Mouse (Mus musculus) hindbrain, embryonic 14.5 days (tissue): ENCODE results near the gene Epb41l1. TPM values are rescaled to one million over a fixed set of nuclear protein-coding genes. Genes with fewer than 3 reads are reported as not detected.

ENCODE experiments used
- ATAC-seq: fragments of 200-750 bp; cut with Nextera tagmentation; 2 replicates; pipeline ENCODE4 v1.8.0; 2017; ENCODE audit warnings: moderate number of reproducible peaks, mild to moderate bottlenecking, moderate TSS enrichment, moderate library complexity; ENCODE audit not compliant: low FRiP score
- DNase-seq: peaks from one replicate; pipeline ENCODE4 v3.0.0-alpha.2; 2015; ENCODE audit warnings: low spot score
- H3K27ac ChIP-seq: fragments of 300-500 bp; sonication (generic); 2 replicates; pipeline ENCODE4 v1.5.1; 2014; ENCODE audit warnings: mild to moderate bottlenecking, moderate library complexity
- H3K27me3 ChIP-seq: fragments of 300-500 bp; sonication (generic); 2 replicates; pipeline ENCODE4 v1.6.1; 2014; ENCODE audit warnings: mild to moderate bottlenecking, low read length, mixed read lengths; ENCODE audit not compliant: control insufficient read depth, insufficient read depth
- H3K36me3 ChIP-seq: fragments of 300-500 bp; sonication (generic); replicated peaks from 2 replicates; pipeline ENCODE4 v1.6.1; 2014; ENCODE audit not compliant: control insufficient read depth, insufficient read depth
- H3K4me1 ChIP-seq: fragments of 300-500 bp; sonication (generic); replicated peaks from 2 replicates; pipeline ENCODE4 v1.6.1; 2014; ENCODE audit warnings: antibody characterized with exemption, low read length, mixed read lengths; ENCODE audit not compliant: control insufficient read depth, insufficient read depth
- H3K4me2 ChIP-seq: fragments of 300-500 bp; sonication (generic); replicated peaks from 2 replicates; pipeline ENCODE4 v1.6.1; 2014; ENCODE audit warnings: mild to moderate bottlenecking, moderate library complexity
- H3K4me3 ChIP-seq: fragments of 300-500 bp; sonication (generic); replicated peaks from 2 replicates; pipeline ENCODE4 v1.5.1; 2014; ENCODE audit warnings: mild to moderate bottlenecking, low read length
- H3K9ac ChIP-seq: fragments of 300-500 bp; sonication (generic); 2 replicates; pipeline ENCODE4 v1.6.1; 2014
- H3K9me3 ChIP-seq: fragments of 300-500 bp; sonication (generic); 2 replicates; pipeline ENCODE4 v1.6.1; 2016; ENCODE audit warnings: low read length; ENCODE audit not compliant: control insufficient read depth
- WGBS: fragments of 180-500 bp; shearing (Covaris S2); extraction: QIAGEN DNeasy Blood & Tissue Kit; methylation state at CpG from one replicate; pipeline ENCODE4 v1.1.7; 2014; 5-methylcytosine and 5-hydroxymethylcytosine counted together
- polyA plus RNA-seq: library from polyadenylated mRNA; unstranded; fragments of >200 nt; fragmentation: Nextera tagmentation; extraction: Ambion mirVana; gene quantifications from 2 replicates; pipeline ENCODE4 v1.2.1, GENCODE M21; 2014

Epb41l1 gene
- polyA plus RNA-seq, 1 experiment from 2014 or later, result 19.5 TPM

DNA sequence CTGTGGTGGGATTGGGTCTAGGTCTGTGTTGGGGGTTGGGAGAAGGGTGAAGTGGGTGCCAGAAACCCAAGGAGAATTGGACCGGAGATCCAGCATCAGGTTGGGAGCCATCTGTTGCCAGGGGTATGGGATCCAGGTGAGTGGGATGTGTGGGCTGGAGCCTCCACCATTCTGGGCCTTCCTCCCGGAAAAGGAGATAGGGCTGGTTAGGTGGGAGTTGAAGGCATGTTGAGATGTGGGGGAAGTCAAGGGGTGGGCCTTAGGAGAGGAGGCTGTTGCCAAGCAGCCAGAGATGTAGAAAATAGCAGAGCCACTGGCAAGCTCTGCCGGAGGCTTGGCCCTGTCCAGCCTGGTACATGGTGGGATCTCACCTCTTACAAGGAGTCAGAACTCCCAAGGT lies 11.4 kb downstream of the Epb41l1 start:
- Histone ChIP-seq H3K4me1 (peaks cover 5% of the 10 kb centered on the region; the same call in 1 of the 2 replicates), H3K27me3 (no peaks in the 10 kb centered on the region), H3K27ac (no peak overlapping the region), H3K9ac (no peak overlapping the region), H3K9me3 (no peaks in the 10 kb centered on the region), H3K4me3 (no peak overlapping the region), H3K36me3 (no peaks in the 10 kb centered on the region), H3K4me2 (no peak overlapping the region)
- DNase-seq (no peak), ATAC-seq (no peak)
- WGBS, result 90% methylated on average over 3 of the region's 3 CpGs

DNA sequence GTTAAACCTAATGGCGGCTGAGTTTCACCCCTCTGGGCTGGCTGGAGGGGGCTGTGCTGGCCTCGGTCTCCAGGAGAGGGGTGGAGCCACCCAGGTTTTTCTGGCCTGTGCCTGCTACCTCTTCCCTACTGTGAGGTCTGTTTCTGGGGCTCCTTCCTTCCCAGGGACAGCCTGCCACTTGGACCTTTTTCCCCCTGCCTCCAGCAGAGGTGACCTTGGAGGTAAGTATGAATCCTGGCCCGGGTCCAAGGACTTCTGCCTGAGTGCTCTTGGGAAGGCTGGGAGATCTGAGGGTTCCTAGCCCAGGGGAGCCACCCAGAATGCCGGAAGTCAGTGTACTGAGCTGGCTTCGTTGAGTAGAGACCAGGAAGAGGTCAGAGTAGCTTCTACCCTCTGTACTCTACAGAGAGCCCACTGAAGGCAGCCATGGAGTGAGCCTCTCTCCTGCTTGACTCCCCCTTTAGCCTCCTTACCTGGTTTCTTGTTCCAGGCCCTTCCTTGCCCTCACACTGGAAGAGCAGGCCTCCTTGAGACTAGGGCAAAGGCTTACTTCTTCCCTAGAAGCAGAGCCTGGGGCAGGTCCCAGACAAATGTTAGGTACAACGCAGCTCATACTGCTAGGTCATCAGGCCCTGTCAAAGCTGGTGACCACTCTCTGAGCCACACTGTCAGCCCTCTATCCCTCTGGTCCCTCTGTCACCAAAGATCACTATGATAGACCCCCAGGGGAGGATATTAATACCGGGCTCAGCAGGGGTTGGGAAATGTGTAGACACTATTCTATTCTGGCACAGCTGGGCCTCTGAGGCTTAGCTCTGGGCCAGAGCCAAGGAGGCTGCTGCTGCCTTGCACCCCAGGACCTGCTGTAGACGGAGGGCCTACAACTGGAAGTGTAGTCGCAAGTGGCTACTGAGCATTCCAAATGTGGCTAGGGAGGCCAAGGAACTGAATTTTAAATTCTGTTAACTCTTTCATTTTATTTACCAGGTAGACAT lies 12.5 kb downstream of the Epb41l1 start:
- DNase-seq, result no peak
- WGBS, result 39% methylated on average over 9 of the region's 9 CpGs
- no peak for ATAC-seq
- Histone ChIP-seq H3K36me3 (peaks cover under 1% of the 10 kb centered on the region; the same call in 1 of the 2 replicates), H3K9me3 (no peaks in the 10 kb centered on the region), H3K27ac (peak overlapping the region; percentile 16; the same call in 1 of the 2 replicates), H3K4me3 (no peak overlapping the region), H3K4me2 (no peak overlapping the region), H3K27me3 (no peaks in the 10 kb centered on the region), H3K4me1 (peaks cover 5% of the 10 kb centered on the region; the same call in 1 of the 2 replicates), H3K9ac (no peak overlapping the region)

DNA sequence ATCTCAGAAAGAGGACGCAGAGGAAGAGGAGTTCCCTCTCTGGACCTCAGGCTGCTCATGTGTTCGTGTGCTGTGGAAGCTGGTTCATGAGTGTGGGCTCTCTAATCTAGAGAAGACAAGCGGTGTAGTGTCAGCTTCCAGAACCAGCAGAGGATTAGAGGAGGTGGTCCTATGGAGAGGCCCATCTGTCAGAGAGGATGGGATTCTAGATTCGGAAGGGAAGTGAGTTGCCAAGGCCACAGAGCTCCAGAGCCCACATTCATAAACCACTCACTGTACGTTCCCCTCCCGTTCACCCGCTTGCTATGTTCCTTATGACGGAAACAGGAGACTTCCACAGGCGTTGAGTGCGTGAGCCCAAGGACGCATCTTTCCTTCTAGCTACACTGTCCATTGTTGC lies 16.9 kb downstream of the Epb41l1 start:
- Histone ChIP-seq H3K4me1 (peaks cover 5% of the 10 kb centered on the region; the same call in 1 of the 2 replicates), H3K9ac (no peak overlapping the region), H3K27me3 (no peaks in the 10 kb centered on the region), H3K4me2 (no peak overlapping the region), H3K36me3 (peaks cover 27% of the 10 kb centered on the region), H3K4me3 (no peak overlapping the region), H3K9me3 (no peaks in the 10 kb centered on the region), H3K27ac (no peak overlapping the region)
- 92% methylated on average over 11 of the region's 11 CpGs for WGBS
- ATAC-seq (no peak), DNase-seq (no peak)

DNA sequence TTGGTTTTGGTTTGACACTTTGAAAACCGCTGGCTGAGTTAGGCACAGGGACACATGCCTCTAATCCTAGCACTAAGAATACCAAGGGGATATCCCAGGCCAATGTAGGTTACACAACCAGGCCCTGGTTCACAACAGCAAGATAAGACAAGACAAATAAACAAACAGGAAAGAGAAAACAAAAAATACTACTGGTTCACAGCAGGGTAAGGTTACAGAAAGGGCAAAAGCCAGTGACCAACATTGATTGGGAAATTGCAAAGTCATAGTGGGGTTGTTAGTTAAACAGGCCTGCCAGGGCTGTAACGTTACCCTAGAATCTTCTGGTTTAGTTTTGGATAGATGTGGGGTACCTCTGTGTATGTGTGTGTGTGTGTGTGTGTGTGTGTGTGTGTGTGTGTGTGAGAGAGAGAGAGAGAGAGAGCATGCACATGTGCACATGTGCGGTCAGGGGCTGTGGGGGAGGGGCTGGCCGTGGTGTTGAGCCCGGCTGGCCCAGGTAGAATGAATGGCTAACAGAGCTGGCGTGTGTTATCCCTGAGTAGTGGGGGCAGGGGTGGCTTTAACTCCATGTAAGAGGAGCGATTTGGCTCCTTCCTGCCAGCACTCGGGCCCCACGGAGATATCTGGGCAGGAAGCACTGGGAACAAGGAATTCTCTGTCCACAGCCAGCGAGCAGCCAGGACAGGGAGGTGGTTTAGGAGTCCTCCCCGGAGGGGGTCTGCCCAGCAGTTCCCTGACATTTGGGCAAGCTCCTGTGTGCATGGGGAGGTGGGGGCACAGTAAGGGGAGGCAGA lies 19.2 kb downstream of the Epb41l1 start:
- Histone ChIP-seq H3K36me3 (peaks cover 37% of the 10 kb centered on the region), H3K4me1 (no peaks in the 10 kb centered on the region), H3K27ac (no peak overlapping the region), H3K4me2 (no peak overlapping the region), H3K4me3 (no peak overlapping the region), H3K9ac (no peak overlapping the region), H3K27me3 (no peaks in the 10 kb centered on the region), H3K9me3 (no peaks in the 10 kb centered on the region)
- ATAC-seq (no peak), DNase-seq (no peak)
- 48% methylated on average over 11 of the region's 11 CpGs for WGBS

DNA sequence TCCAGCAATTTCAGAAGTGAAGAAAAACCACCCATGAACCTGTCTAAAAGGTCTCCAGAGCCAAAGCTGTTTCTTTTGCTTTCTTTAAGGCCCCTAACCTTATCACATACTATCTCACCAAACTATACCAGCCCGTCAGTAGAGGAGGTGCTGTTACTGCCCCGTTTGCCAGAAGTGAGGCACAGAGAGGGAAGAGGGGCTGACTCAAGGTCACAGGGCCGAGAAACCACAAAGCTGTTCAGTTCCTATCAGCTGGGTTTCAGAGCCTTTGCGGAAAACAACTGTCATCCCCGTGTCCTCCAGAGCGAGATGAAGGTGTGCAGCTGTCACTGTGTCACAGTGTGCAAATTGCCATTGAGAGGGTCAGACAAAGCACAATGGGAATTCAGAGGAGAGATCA lies 21.2 kb downstream of the Epb41l1 start:
- H3K9me3 ChIP-seq, result peaks cover 3% of the 10 kb centered on the region; the same call in 1 of the 2 replicates
- no peak overlapping the region for H3K4me3 ChIP-seq
- no peak overlapping the region for H3K4me2 ChIP-seq
- 46% methylated on average over 6 of the region's 6 CpGs for WGBS
- no peak overlapping the region for H3K9ac ChIP-seq
- ATAC-seq (no peak), DNase-seq (no peak)
- H3K4me1 ChIP-seq, result no peaks in the 10 kb centered on the region
- H3K27ac ChIP-seq, result no peak overlapping the region
- H3K36me3 ChIP-seq, result peaks cover 53% of the 10 kb centered on the region
- H3K27me3 ChIP-seq, result no peaks in the 10 kb centered on the region

DNA sequence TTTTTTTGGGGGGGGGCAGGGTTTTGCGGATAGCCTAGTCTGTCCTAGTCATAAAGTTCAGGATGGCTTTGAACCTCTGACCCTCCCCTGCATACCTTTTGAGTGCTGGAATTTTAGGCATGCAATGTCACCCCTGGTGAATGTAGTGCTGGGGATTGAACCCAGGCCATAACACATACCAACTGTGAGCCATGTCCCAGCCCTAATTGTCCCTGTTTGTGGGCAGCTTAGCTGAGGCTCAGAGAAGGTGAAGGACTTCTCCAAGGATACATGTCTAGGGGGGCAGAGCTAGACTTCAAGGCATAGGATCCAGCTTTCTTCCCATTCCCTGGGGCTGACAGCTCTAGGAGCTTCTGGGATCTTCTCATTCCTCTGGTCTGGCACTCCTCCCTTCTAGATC lies 22.6 kb downstream of the Epb41l1 start:
- H3K27ac ChIP-seq, result no peak overlapping the region
- no peak overlapping the region for H3K4me3 ChIP-seq
- no peak overlapping the region for H3K4me2 ChIP-seq
- peaks cover 3% of the 10 kb centered on the region; the same call in 1 of the 2 replicates for H3K9me3 ChIP-seq
- H3K4me1 ChIP-seq, result no peaks in the 10 kb centered on the region
- H3K27me3 ChIP-seq, result no peaks in the 10 kb centered on the region
- WGBS, result 80% methylated on average over 1 of the region's 1 CpGs
- DNase-seq, result no peak
- H3K36me3 ChIP-seq, result peaks cover 51% of the 10 kb centered on the region
- no peak overlapping the region for H3K9ac ChIP-seq
- no peak for ATAC-seq

DNA sequence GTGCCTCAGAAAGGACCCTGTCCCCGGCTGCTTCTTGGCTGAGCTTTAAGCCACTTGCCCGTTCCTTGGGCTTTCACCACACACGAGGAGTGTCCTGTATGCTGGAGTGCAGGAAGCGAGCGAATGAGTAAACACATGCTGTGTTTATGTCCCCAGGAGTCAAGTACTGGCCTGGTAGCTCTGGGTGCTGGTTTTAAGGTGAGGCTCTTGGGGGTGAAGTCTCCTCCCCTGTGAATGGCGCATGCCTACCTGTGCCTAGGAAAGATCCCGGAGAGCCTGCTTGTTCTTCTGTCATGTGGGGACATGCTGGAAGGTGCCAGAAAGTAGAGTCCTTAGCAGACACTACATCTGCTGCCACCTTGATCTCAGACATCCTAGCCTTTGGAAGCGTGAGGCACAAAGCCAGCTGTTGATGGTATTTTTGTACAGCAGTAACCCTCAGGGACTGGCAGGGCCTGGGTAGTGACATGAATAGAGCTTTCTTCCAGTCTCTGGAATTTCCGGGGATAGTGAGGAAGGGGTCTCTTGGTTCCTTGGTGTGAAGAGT lies 25.9 kb downstream of the Epb41l1 start:
- no peak overlapping the region for H3K4me3 ChIP-seq
- no peak overlapping the region for H3K4me2 ChIP-seq
- no peaks in the 10 kb centered on the region for H3K4me1 ChIP-seq
- no peak for ATAC-seq
- WGBS, result 87% methylated on average over 9 of the region's 9 CpGs
- peaks cover 31% of the 10 kb centered on the region for H3K36me3 ChIP-seq
- peaks cover 3% of the 10 kb centered on the region; the same call in 1 of the 2 replicates for H3K9me3 ChIP-seq
- H3K27ac ChIP-seq, result no peak overlapping the region
- no peak for DNase-seq
- no peaks in the 10 kb centered on the region for H3K27me3 ChIP-seq
- no peak overlapping the region for H3K9ac ChIP-seq

DNA sequence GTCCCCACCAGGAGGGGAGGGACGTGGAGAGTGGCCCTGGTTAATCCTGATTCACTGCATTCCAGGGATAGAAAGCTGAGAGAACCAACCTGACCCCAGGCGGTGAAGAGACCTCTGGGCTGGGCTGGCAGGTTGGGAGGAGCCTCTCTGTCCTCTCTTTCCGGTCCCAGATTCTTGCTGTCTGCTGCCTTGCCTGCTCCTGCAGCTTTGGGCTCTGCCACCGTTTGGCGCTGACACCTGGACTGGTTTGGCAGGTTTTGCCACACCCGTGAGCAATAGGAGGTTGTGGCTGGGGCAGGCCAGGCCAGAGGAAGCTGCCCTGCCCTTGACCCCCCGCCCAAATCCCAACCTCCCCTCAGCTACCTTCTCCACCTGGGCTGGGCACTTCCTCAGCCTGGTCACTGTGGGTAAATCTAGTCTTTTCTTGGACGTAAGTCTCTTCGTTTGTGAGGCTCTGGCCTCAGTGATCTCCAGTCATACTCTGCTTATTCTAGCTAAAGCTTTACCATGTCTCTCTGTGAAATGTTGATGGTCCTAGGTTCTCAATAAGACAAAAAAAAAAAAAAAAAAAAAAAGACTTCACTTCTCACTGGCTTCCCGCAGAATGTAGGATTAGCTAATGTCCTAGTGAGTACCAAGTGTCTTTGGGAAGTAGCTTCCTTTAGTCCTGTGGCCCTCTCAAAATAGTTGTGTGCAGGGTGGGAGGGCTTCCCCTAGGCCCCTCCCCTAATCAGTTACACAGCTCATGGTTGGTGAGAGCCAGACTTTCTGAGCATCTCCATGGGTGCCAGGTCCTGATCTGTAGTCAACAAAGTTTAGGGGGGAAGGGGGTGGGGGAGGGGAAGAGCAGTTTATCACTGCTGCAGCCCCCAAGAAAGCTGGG lies 26.9 kb downstream of the Epb41l1 start:
- WGBS, result 27% methylated on average over 10 of the region's 10 CpGs
- no peak overlapping the region for H3K9ac ChIP-seq
- ATAC-seq, result no peak
- no peaks in the 10 kb centered on the region for H3K27me3 ChIP-seq
- H3K36me3 ChIP-seq, result peaks cover 30% of the 10 kb centered on the region
- H3K4me1 ChIP-seq, result no peaks in the 10 kb centered on the region
- no peak overlapping the region for H3K27ac ChIP-seq
- peaks cover 3% of the 10 kb centered on the region; the same call in 1 of the 2 replicates for H3K9me3 ChIP-seq
- DNase-seq, result no peak
- no peak overlapping the region for H3K4me3 ChIP-seq
- no peak overlapping the region for H3K4me2 ChIP-seq
